Mouse (Mus musculus): Measurements from ENCODE around the gene Sfxn5.

DNA sequence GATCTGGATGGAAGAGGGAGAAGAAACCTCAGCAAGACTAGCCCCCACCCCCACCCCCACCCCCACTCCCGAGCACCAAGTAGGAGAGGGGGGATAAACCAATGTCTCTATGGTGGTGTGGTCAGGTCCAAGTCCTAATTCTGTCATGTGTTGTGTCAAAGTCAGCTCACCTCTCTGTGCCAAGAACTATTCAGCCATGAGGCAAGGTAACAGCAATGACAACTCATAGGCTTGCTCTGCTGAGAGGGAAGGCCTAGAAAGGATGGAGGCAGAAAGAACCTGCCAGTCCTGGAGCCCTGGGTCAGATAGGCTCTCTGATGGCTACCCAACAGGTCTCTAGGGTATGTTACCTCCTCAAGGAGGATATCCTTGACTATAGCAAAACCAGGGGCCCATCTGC is 34.9 kb upstream of the Sfxn5 start:
- TF ChIP-seq POLR2A (IDR thresholded peaks at IDR 0.05; ENCODE audit: extremely low read depth, insufficient read depth, low read length) (no peak), CTCF (IDR thresholded peaks at IDR 0.05; ENCODE audit: extremely low read depth, insufficient read depth, low read length) (no peak)

Measured in cortical plate, adult 2 months (tissue).